Mouse (Mus musculus): Measurements from ENCODE around the gene 6430531B16Rik.

DNA sequence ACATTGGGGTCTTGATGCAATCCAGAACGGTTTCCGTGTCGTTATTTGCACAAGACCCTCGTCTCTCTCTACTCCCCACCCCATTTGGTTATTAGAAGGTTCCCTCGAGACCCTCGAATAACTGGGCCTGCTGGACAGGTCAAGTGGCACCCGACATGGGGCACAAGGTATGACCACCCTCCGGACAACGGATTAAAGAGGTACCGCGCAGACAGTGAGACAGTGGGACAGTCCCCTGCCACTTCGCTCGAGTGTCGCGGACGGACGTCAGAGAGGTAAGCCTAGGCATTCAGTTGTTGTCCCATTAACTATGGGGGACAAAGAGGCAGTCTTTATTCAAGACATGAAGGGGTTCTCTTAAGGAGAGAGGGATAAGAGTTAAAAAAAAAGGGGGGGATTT is 32.8 kb upstream of the 6430531B16Rik start:
- TF ChIP-seq CTCF (conservative IDR thresholded peaks at IDR 0.05; ENCODE audit: low read length) (no peak), POU5F1 (IDR thresholded peaks at IDR 0.05; ENCODE audit: borderline replicate concordance, low read length) (no peak), NANOG (IDR thresholded peaks at IDR 0.05; ENCODE audit: borderline replicate concordance, low read length) (no peak)
